Mouse (Mus musculus) layer of hippocampus, adult 11-12 months (tissue): ENCODE results near the gene Fbxo46.
"Not testable (repeated sequence)": the region's sequence is repeated elsewhere in the genome, so short reads cannot be mapped to it uniquely, and the experiment has no call there.

ENCODE experiments used
- DNase-seq: peaks from one replicate; pipeline ENCODE4 v3.0.0; 2022; ENCODE audit warnings: low spot score

Fbxo46 gene

GRCm38 (mm10) chr7:19119631-19120429, at the start of gene Fbxo46:
Fbxo46 (plus strand) TSS chr7:19119859.
- DNase-seq, result peak; percentile 96

- not testable (repeated sequence) for DNase-seq
Observed at GRCm38 (mm10) chr7:19071024-19071423, 48.6 kb upstream of the Fbxo46 start.

- DNase-seq, result no peak
Observed at GRCm38 (mm10) chr7:19073504-19073903, 46.2 kb upstream of the Fbxo46 start.

GRCm38 (mm10) chr7:19074494-19074893, 45.2 kb upstream of the Fbxo46 start:
- DNase-seq, result no peak

GRCm38 (mm10) chr7:19075231-19075630, 44.4 kb upstream of the Fbxo46 start:
- no peak for DNase-seq

GRCm38 (mm10) chr7:19075723-19076585, 43.7 kb upstream of the Fbxo46 start, which contains the start of gene Dmwd:
Dmwd (plus strand) TSS chr7:19076227.
- DNase-seq, result peak; percentile 97

GRCm38 (mm10) chr7:19076586-19076991, 43.1 kb upstream of the Fbxo46 start:
- no peak for DNase-seq

GRCm38 (mm10) chr7:19077761-19078160, 41.9 kb upstream of the Fbxo46 start:
- DNase-seq, result no peak

GRCm38 (mm10) chr7:19078732-19079131, 40.9 kb upstream of the Fbxo46 start:
- DNase-seq, result no peak

- DNase-seq, result peak; percentile 57
Observed at GRCm38 (mm10) chr7:19080451-19080950, 39.2 kb upstream of the Fbxo46 start.

GRCm38 (mm10) chr7:19082171-19082570, 37.5 kb upstream of the Fbxo46 start:
- DNase-seq, result no peak

GRCm38 (mm10) chr7:19083096-19083495, 36.6 kb upstream of the Fbxo46 start:
- no peak for DNase-seq

- DNase-seq, result no peak
Observed at GRCm38 (mm10) chr7:19083701-19084100, 36.0 kb upstream of the Fbxo46 start, which contains the start of gene Dmpk. Dmpk (plus strand) TSS chr7:19083849.

- DNase-seq, result no peak
Observed at GRCm38 (mm10) chr7:19084277-19084771, 35.3 kb upstream of the Fbxo46 start.

GRCm38 (mm10) chr7:19084921-19085473, 34.7 kb upstream of the Fbxo46 start:
- no peak for DNase-seq

- DNase-seq, result no peak
Observed at GRCm38 (mm10) chr7:19085495-19085894, 34.2 kb upstream of the Fbxo46 start.

GRCm38 (mm10) chr7:19086042-19086441, 33.6 kb upstream of the Fbxo46 start:
- DNase-seq, result no peak

GRCm38 (mm10) chr7:19086760-19087159, 32.9 kb upstream of the Fbxo46 start:
- DNase-seq, result no peak

- peak; percentile 69 for DNase-seq
Observed at GRCm38 (mm10) chr7:19088813-19089212, 30.8 kb upstream of the Fbxo46 start.

GRCm38 (mm10) chr7:19091913-19092312, 27.7 kb upstream of the Fbxo46 start:
- DNase-seq, result no peak

GRCm38 (mm10) chr7:19092381-19093173, 27.1 kb upstream of the Fbxo46 start:
- peak; percentile 45 for DNase-seq
